In the genomic region with DNA sequence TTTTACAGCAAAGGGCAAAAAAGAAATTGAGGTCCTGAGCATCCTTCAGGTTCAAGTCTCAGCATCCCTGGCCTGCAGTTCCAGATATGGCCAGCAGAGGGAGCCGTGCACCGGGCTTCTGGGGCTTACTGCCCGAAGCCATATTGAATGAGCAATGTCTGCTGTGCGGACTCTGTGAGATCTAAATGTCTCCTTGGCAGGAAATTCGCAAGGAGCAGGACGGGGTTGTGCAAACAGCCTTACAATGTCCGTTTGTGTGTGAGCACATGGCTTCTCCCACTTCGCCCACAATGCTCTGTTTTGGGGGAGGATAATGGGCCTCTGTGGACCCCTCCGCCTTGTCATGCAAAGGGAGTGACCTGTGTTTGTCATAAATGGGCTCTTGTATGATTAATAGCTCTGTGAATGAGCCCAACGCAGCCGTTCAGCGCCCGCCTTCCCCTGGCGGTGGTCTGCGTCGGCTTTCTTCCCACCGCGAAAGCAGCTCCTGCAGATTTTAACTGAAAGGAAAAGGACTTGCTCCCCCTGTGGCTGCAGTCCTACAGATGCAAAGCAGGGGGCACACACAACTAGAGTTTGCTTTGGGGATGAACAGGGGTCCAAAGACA, we compare ENCODE assay signal across 8 mouse cellular contexts.
DNase-seq lines count a peak whose midpoint lies in the region; ATAC-seq and TF ChIP-seq lines count a peak whose summit lies in the region.

No protein-coding gene starts in this region.

- DNase-seq in A20 (ENCODE audit: low read depth, low spot score): peak; percentile 41
- DNase-seq in heart, embryonic 10.5 days (ENCODE audit: low spot score): peak; percentile 89
- DNase-seq in limb, embryonic 14.5 days (ENCODE audit: low spot score): peak; percentile 90
- DNase-seq in midbrain, postnatal 0 days (ENCODE audit: low spot score): peak; percentile 93
- DNase-seq in spleen, postnatal 14 days (ENCODE audit: low spot score in 2 of 2): peak; percentile 67 to 81

- H3K4me3 ChIP-seq in bone marrow macrophage, adult 2 months (ENCODE audit: insufficient read depth, low read length): no peak overlapping the region
- peak overlapping the region; percentile 16 for H3K4me3 ChIP-seq in embryonic fibroblast, embryonic 13.5 days (ENCODE audit: insufficient read depth, low read length)
- H3K4me3 ChIP-seq in heart, embryonic 10.5 days: peak overlapping the region; percentile 43
- H3K4me3 ChIP-seq in kidney, embryonic 14.5 days (ENCODE audit: low read length): peak overlapping the region; percentile 24; the same call in 1 of the 2 replicates
- H3K4me3 ChIP-seq in limb, embryonic 14.5 days (replicated peaks; ENCODE audit: low read length): peak overlapping the region; percentile 20
- peak overlapping the region; percentile 26; the same call in 1 of the 2 replicates for H3K4me3 ChIP-seq in midbrain, postnatal 0 days (ENCODE audit: low read depth, low read length)

- peak; percentile 86 for ATAC-seq in kidney, embryonic 14.5 days (ENCODE audit: low FRiP score, low TSS enrichment)
- ATAC-seq in limb, embryonic 14.5 days (ENCODE audit: low FRiP score, low read depth): peak; percentile 88
- ATAC-seq in midbrain, postnatal 0 days (ENCODE audit: low FRiP score): peak; percentile 85

- peak overlapping the region; percentile 45; the same call in 1 of the 2 replicates for H3K9ac ChIP-seq in kidney, embryonic 14.5 days (ENCODE audit: low read depth, low read length)
- H3K9ac ChIP-seq in limb, embryonic 14.5 days (ENCODE audit: low read depth, low read length, severe bottlenecking): peak overlapping the region; percentile 6; the same call in 1 of the 2 replicates
- peak overlapping the region; percentile 57; the same call in 1 of the 2 replicates for H3K9ac ChIP-seq in midbrain, postnatal 0 days (replicated peaks; ENCODE audit: low read length, poor library complexity, severe bottlenecking)

- peaks cover 25% of the 10 kb centered on the region for H3K4me1 ChIP-seq in bone marrow macrophage, adult 2 months (ENCODE audit: control insufficient read depth, insufficient read depth, low read length)
- H3K4me1 ChIP-seq in embryonic fibroblast, embryonic 13.5 days (ENCODE audit: control insufficient read depth, insufficient read depth, low read length): no peaks in the 10 kb centered on the region
- H3K4me1 ChIP-seq in heart, embryonic 10.5 days: no peaks in the 10 kb centered on the region; the same call in 1 of the 2 replicates
- 0 out of 2 replicates have a peak, but pooled peaks cover 3% of the 10 kb centered on the region for H3K4me1 ChIP-seq in kidney, embryonic 14.5 days (ENCODE audit: control insufficient read depth, insufficient read depth, low read length)
- H3K4me1 ChIP-seq in limb, embryonic 14.5 days (ENCODE audit: control insufficient read depth, insufficient read depth, low read length): peaks cover 11% of the 10 kb centered on the region; the same call in 1 of the 2 replicates
- H3K4me1 ChIP-seq in midbrain, postnatal 0 days (ENCODE audit: insufficient read depth, low read length): no peaks in the 10 kb centered on the region

- no peaks in the 10 kb centered on the region for H3K9me3 ChIP-seq in heart, embryonic 10.5 days
- no peaks in the 10 kb centered on the region for H3K9me3 ChIP-seq in kidney, embryonic 14.5 days (ENCODE audit: control insufficient read depth, low read length)
- no peaks in the 10 kb centered on the region for H3K9me3 ChIP-seq in limb, embryonic 14.5 days (ENCODE audit: control insufficient read depth, low read length)
- no peaks in the 10 kb centered on the region for H3K9me3 ChIP-seq in midbrain, postnatal 0 days (ENCODE audit: low read length)

- H3K27ac ChIP-seq in bone marrow macrophage, adult 2 months (ENCODE audit: insufficient read depth, low read depth, low read length): no peak overlapping the region
- no peak overlapping the region for H3K27ac ChIP-seq in embryonic fibroblast, embryonic 13.5 days (ENCODE audit: insufficient read depth, low read length)
- H3K27ac ChIP-seq in heart, embryonic 10.5 days: peak overlapping the region; percentile 74
- peak overlapping the region; percentile 65; the same call in 1 of the 2 replicates for H3K27ac ChIP-seq in kidney, embryonic 14.5 days (ENCODE audit: low read depth, low read length)
- peak overlapping the region; percentile 65 for H3K27ac ChIP-seq in limb, embryonic 14.5 days (replicated peaks; ENCODE audit: low read depth, low read length)
- H3K27ac ChIP-seq in midbrain, postnatal 0 days (ENCODE audit: low read depth, low read length): peak overlapping the region; percentile 91

- peak overlapping the region; percentile 47 for H3K4me2 ChIP-seq in kidney, embryonic 14.5 days (replicated peaks; ENCODE audit: low read depth, low read length)
- peak overlapping the region; percentile 45 for H3K4me2 ChIP-seq in limb, embryonic 14.5 days (replicated peaks; ENCODE audit: low read depth, low read length, severe bottlenecking)
- H3K4me2 ChIP-seq in midbrain, postnatal 0 days (ENCODE audit: low read depth, low read length, poor library complexity, severe bottlenecking): peak overlapping the region; percentile 57

- peak; percentile 99 for TF ChIP-seq CTCF in bone marrow macrophage, adult 2 months (IDR thresholded peaks at IDR 0.05; ENCODE audit: low read depth, low read length)
- peak; percentile 72 for TF ChIP-seq CTCF in embryonic fibroblast, embryonic 13.5 days (IDR thresholded peaks at IDR 0.05; ENCODE audit: borderline replicate concordance, insufficient read depth, low read length)
- TF ChIP-seq CTCF in midbrain, postnatal 0 days (IDR thresholded peaks at IDR 0.05): peak; percentile 98

- 27% methylated on average over 18 of the region's 18 CpGs for WGBS in heart, embryonic 10.5 days
- 20% methylated on average over 18 of the region's 18 CpGs for WGBS in kidney, embryonic 14.5 days
- WGBS in limb, embryonic 14.5 days: 7% methylated on average over 17 of the region's 18 CpGs
- 8% methylated on average over 18 of the region's 18 CpGs for WGBS in midbrain, postnatal 0 days

- H3K36me3 ChIP-seq in heart, embryonic 10.5 days: no peaks in the 10 kb centered on the region
- H3K36me3 ChIP-seq in kidney, embryonic 14.5 days (ENCODE audit: control insufficient read depth, insufficient read depth, low read length): no peaks in the 10 kb centered on the region
- H3K36me3 ChIP-seq in limb, embryonic 14.5 days (ENCODE audit: control insufficient read depth, insufficient read depth, low read length): no peaks in the 10 kb centered on the region
- H3K36me3 ChIP-seq in midbrain, postnatal 0 days (ENCODE audit: insufficient read depth, low read length): no peaks in the 10 kb centered on the region

- no peaks in the 10 kb centered on the region for H3K27me3 ChIP-seq in heart, embryonic 10.5 days (ENCODE audit: insufficient read depth, poor library complexity, severe bottlenecking)
- no peaks in the 10 kb centered on the region for H3K27me3 ChIP-seq in kidney, embryonic 14.5 days (ENCODE audit: control insufficient read depth, insufficient read depth, low read length)
- H3K27me3 ChIP-seq in limb, embryonic 14.5 days (ENCODE audit: control insufficient read depth, insufficient read depth, low read length): no peaks in the 10 kb centered on the region
- H3K27me3 ChIP-seq in midbrain, postnatal 0 days (ENCODE audit: insufficient read depth, low read length): no peaks in the 10 kb centered on the region

- TF ChIP-seq POLR2A in bone marrow macrophage, adult 2 months (IDR thresholded peaks at IDR 0.05; ENCODE audit: borderline replicate concordance, low read depth, low read length): no peak
- TF ChIP-seq POLR2A in embryonic fibroblast, embryonic 13.5 days (IDR thresholded peaks at IDR 0.05; ENCODE audit: low read depth, low read length): no peak
- TF ChIP-seq POLR2A in limb, embryonic 14.5 days (IDR thresholded peaks at IDR 0.05; ENCODE audit: borderline replicate concordance, extremely low read depth, insufficient read depth, insufficient read length): no peak

Comparison
In these comparisons a context has a peak if more than half of its experiments do, and no peak if none do; other contexts are left out.
1. DNase-seq: peak in every context shown above with its lines; median percentile 93 in midbrain, postnatal 0 days; 90 in limb, embryonic 14.5 days; 89 in heart, embryonic 10.5 days; 74 in spleen, postnatal 14 days; 41 in A20.
2. H3K27ac ChIP-seq: peak in heart, embryonic 10.5 days (single experiment), kidney, embryonic 14.5 days (single experiment), limb, embryonic 14.5 days (single experiment) and midbrain, postnatal 0 days (single experiment); none in bone marrow macrophage, adult 2 months (single experiment) and embryonic fibroblast, embryonic 13.5 days (single experiment).
3. H3K9ac ChIP-seq: peak in every context shown above with its lines; median percentile 57 in midbrain, postnatal 0 days; 45 in kidney, embryonic 14.5 days; 6 in limb, embryonic 14.5 days.
4. Peak in every context shown above with its lines, with median percentiles within 50 percentile points of each other: CTCF ChIP-seq, ATAC-seq and H3K4me2 ChIP-seq.